Mouse (Mus musculus): ENCODE results near the gene Taok3.

Taok3 gene

DNA sequence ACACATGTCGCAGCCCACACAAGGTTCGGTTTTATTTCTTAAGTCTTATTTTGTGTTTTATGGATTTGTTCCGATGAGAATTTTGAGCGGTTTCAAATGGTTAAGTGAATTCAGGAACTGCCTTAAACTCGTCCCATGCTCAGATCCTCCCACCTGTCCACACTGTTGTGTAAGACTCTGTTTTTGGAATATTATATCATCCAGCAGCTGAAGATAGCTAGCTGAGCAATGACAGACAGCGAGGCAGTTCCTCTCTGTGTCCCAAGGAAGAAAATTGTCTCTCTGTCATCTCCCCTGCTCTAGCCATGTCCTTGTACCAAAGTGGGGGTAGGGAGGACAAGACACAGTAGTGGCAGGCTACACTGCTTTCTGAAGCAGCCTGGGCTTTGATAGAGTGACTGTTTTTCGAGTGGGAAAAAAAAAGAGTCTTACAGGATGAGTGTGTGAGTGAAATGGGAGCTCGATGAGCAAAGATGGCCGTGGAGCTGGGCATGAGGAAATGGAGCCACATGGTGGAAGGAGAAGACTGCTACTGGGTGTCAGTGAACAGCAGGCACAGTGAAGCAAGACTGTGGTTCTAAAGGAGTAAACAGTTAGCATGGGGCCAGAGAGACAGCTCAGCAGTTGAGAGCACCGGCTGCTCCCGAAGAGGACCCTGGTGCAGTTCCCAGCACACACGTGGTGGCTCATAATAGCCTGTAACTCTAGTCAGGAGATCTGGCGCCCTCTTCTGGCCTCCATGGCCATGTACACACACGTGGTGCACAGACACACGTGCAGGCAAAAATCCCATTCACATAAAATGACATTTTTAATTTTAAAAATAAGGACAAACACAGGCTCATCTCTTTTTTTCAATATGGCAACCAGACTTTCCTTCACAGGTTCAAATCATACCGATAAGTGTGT, 27.5 kb downstream of the Taok3 start:
- no peak for DNase-seq

DNA sequence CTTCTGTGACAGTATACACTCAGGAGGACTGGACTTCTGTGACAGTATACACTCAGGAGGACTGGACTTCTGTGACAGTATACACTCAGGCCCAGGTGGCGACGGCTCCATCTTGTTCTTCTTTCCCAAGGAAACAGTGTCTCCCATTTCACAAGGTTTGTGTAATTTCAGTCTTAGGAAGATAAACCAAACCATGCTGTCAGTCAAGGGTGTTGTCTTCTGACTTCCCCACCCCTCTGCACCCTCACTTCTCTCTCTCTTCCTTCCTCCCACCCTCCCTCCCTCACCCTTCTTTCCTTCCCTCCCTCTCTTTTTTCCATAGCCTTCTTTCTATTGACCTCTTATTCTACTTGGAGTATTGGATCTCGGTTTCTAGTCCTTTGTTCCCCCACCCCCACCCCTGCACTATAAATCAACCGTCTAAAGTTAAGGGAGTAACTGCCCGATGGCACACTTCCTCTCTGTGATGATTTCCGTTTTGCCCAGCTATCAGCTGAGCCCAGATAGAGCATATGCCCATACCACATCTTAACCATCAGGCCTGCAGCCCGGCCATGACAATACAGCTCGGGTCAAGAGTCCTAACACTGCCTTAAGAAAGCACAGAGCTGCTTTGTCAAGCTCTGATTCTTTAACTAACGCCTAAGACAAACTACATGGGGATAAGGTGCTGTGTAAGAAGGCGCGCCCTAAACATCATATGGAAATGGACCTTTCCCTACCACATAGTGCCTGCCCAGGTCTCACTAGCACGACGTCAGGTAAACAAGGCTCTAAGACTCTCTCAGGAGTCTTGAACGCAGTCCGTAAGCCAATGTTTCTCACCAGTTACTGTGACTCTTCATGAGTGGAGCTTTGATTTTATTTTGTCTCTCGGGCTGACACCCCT, 29.4 kb downstream of the Taok3 start:
- DNase-seq = no peak

GRCm38 (mm10) chr5:117150068-117150467, 30.1 kb downstream of the Taok3 start:
- no peak for DNase-seq

DNA sequence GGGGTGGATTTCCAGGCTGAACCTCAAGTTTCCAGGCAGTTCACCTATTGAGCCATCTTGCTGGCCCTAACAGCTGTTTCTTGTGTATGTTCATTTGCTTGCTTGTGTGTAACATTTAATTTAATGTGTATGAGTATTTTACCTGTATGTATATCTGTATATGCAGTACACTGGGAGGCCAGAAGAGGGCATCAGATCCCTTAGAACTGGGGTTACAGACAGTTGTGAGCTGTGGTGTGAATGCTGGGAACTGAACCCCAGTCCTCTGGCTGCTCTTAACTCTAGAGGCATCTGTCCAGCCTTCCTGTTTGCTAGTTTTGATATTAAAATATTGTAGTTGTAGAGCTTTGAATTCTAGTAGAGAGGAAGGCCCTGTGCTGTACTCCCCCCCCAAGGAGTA, 33.0 kb downstream of the Taok3 start:
- DNase-seq = no peak

GRCm38 (mm10) chr5:117153527-117154091, 33.7 kb downstream of the Taok3 start:
- peak; percentile 38 to 51 for DNase-seq

DNA sequence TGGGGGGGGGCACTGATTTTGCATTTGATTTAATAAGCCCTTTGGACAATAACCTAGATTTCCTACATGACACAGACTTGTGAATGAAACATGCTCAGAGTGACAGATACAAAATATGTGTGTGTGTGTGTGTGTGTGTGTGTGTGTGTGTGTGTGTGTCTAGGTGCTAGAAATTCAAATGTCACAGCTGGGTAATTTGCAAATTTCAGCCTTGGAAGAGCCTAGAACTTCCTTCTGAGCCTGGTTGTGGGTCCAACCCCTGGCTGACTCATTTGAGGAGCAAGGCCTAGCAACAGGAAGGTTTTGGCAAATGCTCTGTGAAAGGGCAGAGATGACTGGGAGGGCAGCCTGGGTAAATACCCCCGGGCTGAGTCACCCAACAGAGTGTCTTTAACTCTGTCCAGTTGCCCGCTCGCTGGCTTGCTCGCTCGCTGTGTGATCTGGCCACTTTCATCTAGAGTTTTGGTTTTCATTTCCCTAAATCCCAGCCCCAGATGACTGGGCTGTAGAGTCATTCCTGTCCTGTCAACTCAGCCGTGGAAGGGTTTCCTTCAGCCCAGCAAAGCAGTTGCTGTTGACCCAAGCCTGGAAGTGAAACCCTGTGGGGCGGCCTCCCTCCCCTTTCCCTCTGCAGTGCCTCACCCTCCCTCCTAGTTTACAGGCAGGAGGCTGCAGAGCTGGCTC, 38.5 kb downstream of the Taok3 start:
- DNase-seq = peak; percentile 38 to 51

DNA sequence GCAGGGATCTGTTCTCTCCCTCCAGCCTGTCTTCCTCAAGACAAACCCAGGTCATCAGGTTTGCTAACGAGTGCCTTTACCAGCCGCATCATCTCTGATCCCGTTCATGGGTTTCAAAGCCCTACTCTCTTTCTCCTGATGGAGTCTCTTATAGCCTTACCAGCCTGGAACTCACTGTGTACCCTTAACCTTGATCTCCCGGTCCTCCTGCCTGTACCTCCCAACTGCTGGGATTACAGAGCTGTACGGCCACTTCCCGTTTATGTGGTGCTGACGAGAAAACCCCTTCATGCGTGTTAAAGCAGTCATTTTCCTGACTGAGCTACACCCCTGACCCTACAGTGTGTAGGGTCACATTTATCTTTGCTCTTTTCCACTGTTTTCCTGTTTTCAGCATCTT, 39.4 kb downstream of the Taok3 start:
- no peak for DNase-seq

DNA sequence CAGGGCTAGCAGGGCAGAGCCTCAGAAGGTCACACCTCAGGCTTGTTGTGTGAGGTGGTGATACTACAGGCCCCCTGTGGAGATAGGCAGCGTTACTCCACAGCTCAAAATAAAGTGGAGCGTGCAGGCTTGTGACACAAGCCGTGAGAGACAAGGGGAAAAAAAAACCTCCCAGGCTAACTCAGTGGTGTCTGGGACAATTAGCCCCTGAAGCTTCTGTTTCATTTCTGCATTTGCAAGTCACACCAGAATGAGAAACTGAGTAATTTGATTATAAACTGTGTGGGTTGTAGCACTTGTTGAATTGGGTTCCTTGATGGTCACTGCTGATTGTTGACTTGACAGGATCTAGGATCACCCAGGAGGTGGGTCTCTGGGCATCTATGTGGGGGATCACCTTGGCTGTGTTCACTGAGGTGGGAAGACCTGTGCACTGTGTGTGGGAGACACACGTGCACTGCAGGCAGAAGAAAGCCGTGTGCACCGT, 39.9 kb downstream of the Taok3 start:
- DNase-seq = no peak

- DNase-seq = peak in 1 of 2 experiments; percentile 18
Observed at GRCm38 (mm10) chr5:117160499-117160898, 40.6 kb downstream of the Taok3 start.

DNA sequence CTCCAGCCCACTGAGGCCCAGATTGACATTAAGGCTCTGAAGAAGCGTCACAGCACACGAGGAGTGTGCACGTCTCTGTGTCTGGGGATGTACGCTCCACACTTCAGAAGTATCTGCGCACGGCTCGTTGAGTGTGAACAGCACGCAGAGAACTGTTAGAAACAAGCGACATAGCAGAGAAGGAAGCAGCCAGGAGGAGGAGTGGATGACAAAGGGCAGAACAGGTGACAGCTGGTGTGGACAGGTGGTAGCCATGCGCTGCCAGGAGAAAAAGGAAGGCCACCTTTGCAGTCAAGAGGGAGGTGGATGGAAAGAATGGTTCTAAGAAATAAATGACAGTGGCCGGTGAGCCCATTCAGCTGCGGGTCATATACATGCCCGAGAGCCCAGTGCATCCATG, 43.9 kb downstream of the Taok3 start:
- no peak for DNase-seq

- no peak for DNase-seq
Observed at GRCm38 (mm10) chr5:117164516-117164915, 44.6 kb downstream of the Taok3 start.

- DNase-seq = no peak
Observed at GRCm38 (mm10) chr5:117164923-117165322, 45.0 kb downstream of the Taok3 start.

DNA sequence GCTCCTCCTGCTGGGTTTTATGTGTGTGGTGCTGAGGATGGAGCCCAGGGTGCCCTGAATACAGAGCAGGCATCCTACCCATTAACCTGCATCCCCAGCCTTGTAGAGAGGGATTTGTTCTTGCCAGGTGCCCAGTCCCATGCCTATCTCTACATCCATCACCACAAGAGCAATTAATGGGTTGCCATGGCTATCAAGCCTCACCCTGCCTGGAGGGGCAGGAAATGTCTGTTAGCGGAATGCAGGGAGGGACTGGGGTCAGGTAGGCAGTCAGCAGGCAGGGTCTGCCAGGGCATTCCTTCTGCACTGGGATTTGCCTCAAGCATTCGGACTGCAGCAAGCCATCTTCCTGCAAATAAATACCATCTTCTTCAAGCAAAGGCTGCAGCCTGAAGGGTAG, 46.0 kb downstream of the Taok3 start:
- DNase-seq = no peak

DNA sequence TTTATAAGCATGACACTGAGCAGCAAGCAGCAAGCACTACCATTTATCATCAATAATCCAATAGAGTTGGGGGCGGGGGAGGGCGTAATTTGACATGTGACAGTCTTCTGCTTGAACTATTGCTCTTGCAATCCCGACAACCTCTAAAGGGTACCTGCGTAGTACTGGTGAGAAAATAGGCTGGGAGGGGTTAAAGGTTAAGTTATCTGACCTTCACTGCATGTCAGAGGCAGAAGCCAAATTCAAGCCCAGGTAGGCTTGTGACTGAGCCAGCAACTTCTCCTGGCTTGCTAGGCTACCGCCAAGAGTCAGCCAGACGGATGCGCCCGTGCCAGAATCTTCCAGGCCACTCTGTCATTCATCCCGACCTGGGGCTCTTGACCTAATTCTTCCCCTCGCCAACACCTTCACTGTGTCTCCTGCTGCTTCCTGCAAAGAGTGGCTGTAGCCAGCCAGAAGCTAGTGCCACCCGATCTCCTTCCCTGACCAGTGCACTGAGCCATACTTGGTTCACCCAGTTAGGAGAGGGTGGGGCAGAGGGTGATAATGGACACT, 47.0 kb downstream of the Taok3 start:
- no peak for DNase-seq

- no peak for DNase-seq
Observed at GRCm38 (mm10) chr5:117168351-117169100, 48.6 kb downstream of the Taok3 start.

DNA sequence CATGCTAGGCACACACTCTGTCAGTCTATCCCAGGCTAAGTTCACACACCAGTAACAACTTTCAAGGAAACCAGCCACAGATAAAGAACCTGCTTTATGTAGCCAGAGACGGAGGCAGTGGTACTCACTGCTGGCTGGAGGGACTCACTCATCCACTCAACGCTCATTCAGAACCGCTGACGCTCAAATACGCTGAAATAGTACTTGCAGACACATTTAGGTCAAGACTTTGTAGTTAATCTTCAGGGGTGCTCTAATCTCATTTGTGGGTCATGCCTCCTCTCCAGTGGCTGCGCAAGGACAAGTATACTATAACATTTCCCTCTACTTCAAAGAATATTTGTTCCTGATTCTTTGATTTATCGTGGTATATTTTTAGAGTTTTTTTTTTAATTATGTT, 54.1 kb downstream of the Taok3 start:
- DNase-seq = no peak

DNA sequence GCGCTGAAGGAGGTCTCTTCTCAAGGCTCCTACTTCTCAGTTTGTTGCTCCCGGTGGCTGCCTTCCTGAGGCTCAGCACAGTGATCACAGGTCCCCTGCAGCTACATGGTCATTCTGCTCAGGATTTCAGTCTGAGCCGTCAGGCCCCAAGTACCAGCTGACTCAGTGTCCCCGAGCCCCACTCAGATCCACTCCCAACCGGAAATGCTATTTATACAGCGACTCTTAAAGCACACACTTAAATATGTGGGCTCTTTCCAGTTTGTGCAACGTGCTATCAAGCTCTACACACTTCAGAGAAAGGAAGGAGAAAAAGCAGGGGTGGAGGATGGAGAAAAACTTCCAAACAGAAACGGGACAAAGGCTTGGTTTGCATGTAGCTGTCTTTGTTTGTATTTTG, 56.0 kb downstream of the Taok3 start:
- no peak for DNase-seq

GRCm38 (mm10) chr5:117178079-117178478, 58.1 kb downstream of the Taok3 start:
- DNase-seq = no peak

- DNase-seq = no peak
Observed at GRCm38 (mm10) chr5:117178486-117178885, 58.6 kb downstream of the Taok3 start.

- peak in 1 of 2 experiments; percentile 34 for DNase-seq
Observed at GRCm38 (mm10) chr5:117181921-117182320, 62.0 kb downstream of the Taok3 start.

GRCm38 (mm10) chr5:117182411-117182810, 62.5 kb downstream of the Taok3 start:
- no peak for DNase-seq
